Mouse (Mus musculus) MEL (cell line): ENCODE data around the gene Cdh6. TPM values are rescaled to one million over a fixed set of nuclear protein-coding genes. Genes with fewer than 3 reads are reported as not detected.

ENCODE experiments used
- DNase-seq: peaks from one replicate; pipeline ENCODE4 v3.0.0; 2011; ENCODE audit warnings: low read depth, low spot score
- H3K27ac ChIP-seq: 2 replicates; pipeline ENCODE4 v1.5.1; 2012; ENCODE audit warnings: low read depth, mild to moderate bottlenecking, control low read depth, low read length, moderate library complexity; ENCODE audit not compliant: control insufficient read depth
- H3K27me3 ChIP-seq, 2 experiments: fragments of 150-350 bp in 1 of 2; sonication (generic) in 1 of 2; 2 replicates each; pipeline ENCODE4 v1.6.1; 2012; ENCODE audit warnings: low read length in 2 of 2, mild to moderate bottlenecking in 2 of 2, improper control_type of control experiment in 1 of 2, moderate library complexity in 1 of 2; ENCODE audit not compliant: insufficient read depth in 2 of 2, control insufficient read depth in 1 of 2
- H3K36me3 ChIP-seq, 2 experiments: 2 replicates each; pipeline ENCODE4 v1.6.1; 2012 to 2014; ENCODE audit warnings: low read length in 2 of 2, improper control_type of control experiment in 1 of 2, inconsistent platforms in 1 of 2, mild to moderate bottlenecking in 1 of 2; ENCODE audit not compliant: insufficient read depth in 2 of 2, control insufficient read depth in 1 of 2
- H3K4me1 ChIP-seq, 2 experiments: fragments of 150-350 bp in 1 of 2; sonication (generic) in 1 of 2; 2 replicates each; pipeline ENCODE4 v1.6.1; 2012; ENCODE audit warnings: low read length in 2 of 2, improper control_type of control experiment in 1 of 2, mild to moderate bottlenecking in 1 of 2; ENCODE audit not compliant: insufficient read depth in 2 of 2, control insufficient read depth in 1 of 2
- H3K4me3 ChIP-seq, 2 experiments: fragments of 150-350 bp in 1 of 2; sonication (generic) in 1 of 2; 2 replicates each; pipeline ENCODE4 v1.5.1; 2012; ENCODE audit warnings: low read depth in 2 of 2, low read length in 2 of 2, mild to moderate bottlenecking in 2 of 2, moderate library complexity in 2 of 2, control low read depth in 1 of 2, improper control_type of control experiment in 1 of 2; ENCODE audit not compliant: control insufficient read depth in 1 of 2, insufficient read depth in 1 of 2
- H3K79me2 ChIP-seq: 2 replicates; pipeline ENCODE4 v1.6.1; 2012; ENCODE audit warnings: mild to moderate bottlenecking, low read length, moderate library complexity; ENCODE audit not compliant: control insufficient read depth, poor library complexity, insufficient read depth
- H3K9ac ChIP-seq: 2 replicates; pipeline ENCODE4 v1.6.1; 2012; ENCODE audit warnings: low read depth, mild to moderate bottlenecking, control low read depth, low read length, moderate library complexity; ENCODE audit not compliant: control insufficient read depth, poor library complexity, severe bottlenecking
- H3K9me3 ChIP-seq: fragments of 150-350 bp; sonication (generic); replicated peaks from 2 replicates; pipeline ENCODE4 v1.6.1; 2012; ENCODE audit warnings: mild to moderate bottlenecking, low read length, improper control_type of control experiment, moderate library complexity; ENCODE audit not compliant: insufficient read depth
- CHD2 ChIP-seq: IDR thresholded peaks from 2 replicates; pipeline ENCODE4 v1.6.1; 2011; ENCODE audit warnings: low read length, improper control_type of control experiment
- HCFC1 ChIP-seq: IDR thresholded peaks from 2 replicates; pipeline ENCODE4 v1.6.1; 2012; ENCODE audit warnings: low read depth, mild to moderate bottlenecking, inconsistent platforms, low read length, improper control_type of control experiment, moderate library complexity
- KAT2A ChIP-seq: conservative IDR thresholded peaks from 2 replicates; pipeline ENCODE4 v1.6.1; 2012; ENCODE audit warnings: low read depth, low read length, improper control_type of control experiment, inconsistent platforms
- MXI1 ChIP-seq: IDR thresholded peaks from 2 replicates; pipeline ENCODE4 v1.6.1; 2011; ENCODE audit warnings: mild to moderate bottlenecking, low read depth, low read length, improper control_type of control experiment
- MYC ChIP-seq: IDR thresholded peaks from 2 replicates; pipeline ENCODE4 v1.6.1; 2011; ENCODE audit warnings: low read depth, mild to moderate bottlenecking, low read length, improper control_type of control experiment, moderate library complexity
- USF1 ChIP-seq: IDR thresholded peaks from 2 replicates; pipeline ENCODE4 v1.6.1; 2014; ENCODE audit warnings: low read depth, mild to moderate bottlenecking, inconsistent platforms, low read length, improper control_type of control experiment, moderate library complexity
- ZKSCAN1 ChIP-seq: IDR thresholded peaks from 2 replicates; pipeline ENCODE4 v1.6.1; 2012; ENCODE audit warnings: low read depth, mild to moderate bottlenecking, inconsistent platforms, low read length, improper control_type of control experiment, moderate library complexity
- ZNF384 ChIP-seq: IDR thresholded peaks from 2 replicates; pipeline ENCODE4 v1.6.1; 2012; ENCODE audit warnings: low read depth, mild to moderate bottlenecking, inconsistent platforms, low read length, improper control_type of control experiment
- polyA plus RNA-seq, 2 experiments: library from polyadenylated mRNA; stranded (reverse) in 1 of 2; unstranded in 1 of 2; fragments of >175 nt in 1 of 2; fragments of >200 nt in 1 of 2; gene quantifications; 2 replicates each; pipeline versions ENCODE4 v1.2.1 to v1.2.4; 2012; ENCODE audit warnings: low replicate concordance in 2 of 2, low read depth in 1 of 2; ENCODE audit not compliant: insufficient read length in 2 of 2, insufficient read depth in 1 of 2, missing spikeins in 1 of 2
- total RNA-seq: library from RNA; depleted of rRNA; stranded (reverse); fragments of 300-350 nt; gene quantifications from 2 replicates; pipeline ENCODE4 v1.2.3, GENCODE M21; 2012

The Cdh6 gene
- total and polyA plus RNA-seq, 3 experiments, result not detected

- no peak overlapping the region for H3K4me3 ChIP-seq
- TF ChIP-seq CHD2 (no peak), ZKSCAN1 (no peak)
- no peaks in the 10 kb centered on the region for H3K79me2 ChIP-seq
- H3K9me3 ChIP-seq, result no peaks in the 10 kb centered on the region
- no peak overlapping the region for H3K9ac ChIP-seq
- H3K27ac ChIP-seq, result no peak overlapping the region
- no peaks in the 10 kb centered on the region for H3K27me3 ChIP-seq
- no peaks in the 10 kb centered on the region for H3K4me1 ChIP-seq
- no peaks in the 10 kb centered on the region for H3K36me3 ChIP-seq
- DNase-seq, result no peak
Observed at GRCm38 (mm10) chr15:13076908-13077669, 96.4 kb downstream of the Cdh6 start.

- H3K79me2 ChIP-seq, result no peaks in the 10 kb centered on the region
- no peak overlapping the region for H3K4me3 ChIP-seq
- no peaks in the 10 kb centered on the region for H3K4me1 ChIP-seq
- H3K9ac ChIP-seq, result no peak overlapping the region
- H3K36me3 ChIP-seq, result no peaks in the 10 kb centered on the region
- DNase-seq, result no peak
- no peak overlapping the region for H3K27ac ChIP-seq
- TF ChIP-seq ZNF384 (no peak), MXI1 (no peak), HCFC1 (no peak), KAT2A (no peak), MYC (no peak)
- TF ChIP-seq, all 39 proteins: peak for 0
- Histone ChIP-seq H3K27me3 (no peaks in the 10 kb centered on the region), H3K9me3 (no peaks in the 10 kb centered on the region)
Observed at GRCm38 (mm10) chr15:13074047-13074446, 99.4 kb downstream of the Cdh6 start.

- no peaks in the 10 kb centered on the region for H3K4me1 ChIP-seq
- DNase-seq, result no peak
Observed at GRCm38 (mm10) chr15:13068213-13068516, 105.3 kb downstream of the Cdh6 start.

More at GRCm38 (mm10) chr15:13068213-13068516, 105.3 kb downstream of the Cdh6 start:
- TF ChIP-seq USF1, result no peak
- no peaks in the 10 kb centered on the region for H3K36me3 ChIP-seq
- no peak overlapping the region for H3K27ac ChIP-seq
- H3K9ac ChIP-seq, result no peak overlapping the region
- H3K79me2 ChIP-seq, result no peaks in the 10 kb centered on the region
- H3K9me3 ChIP-seq, result no peaks in the 10 kb centered on the region
- no peaks in the 10 kb centered on the region for H3K27me3 ChIP-seq
- H3K4me3 ChIP-seq, result no peak overlapping the region
